Mouse (Mus musculus): Measurements from ENCODE around the gene Cep97. TPM values are rescaled to one million over a fixed set of nuclear protein-coding genes. Genes with fewer than 3 reads are reported as not detected.
"Not testable (repeated sequence)": the region's sequence is repeated elsewhere in the genome, so short reads cannot be mapped to it uniquely, and the experiment has no call there.

Cep97 gene
- polyA plus RNA-seq, 1 experiment from 2014 or later, result 17.4 TPM

DNA sequence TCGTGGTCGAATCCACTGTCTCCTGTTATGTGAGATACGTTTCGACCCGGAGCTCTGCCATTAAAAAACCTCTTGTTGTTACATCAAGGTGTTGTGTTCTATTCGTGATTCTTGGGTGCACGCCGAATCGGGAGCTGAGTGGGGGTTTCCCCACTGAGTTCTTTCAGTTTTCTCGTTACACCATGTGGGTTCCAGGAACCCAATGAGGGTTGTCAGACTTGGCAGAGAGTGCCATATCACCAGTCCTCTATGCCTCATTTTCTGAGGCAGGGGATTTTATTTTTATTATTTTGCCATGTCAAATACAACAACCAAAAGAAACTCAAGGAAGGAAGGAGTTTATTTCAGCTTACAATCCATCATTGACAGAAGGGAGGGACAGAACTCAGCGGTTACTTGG, 28.4 kb upstream of the Cep97 start:
- H3K4me1 ChIP-seq, result peaks cover 15% of the 10 kb centered on the region
- 92% methylated on average over 6 of the region's 11 CpGs for WGBS
- not testable (repeated sequence) for DNase-seq (ENCODE audit: extremely low spot score, low spot score); H3K27me3 ChIP-seq (ENCODE audit: poor library complexity, severe bottlenecking); H3K9me3 ChIP-seq; H3K4me3 ChIP-seq; H3K27ac ChIP-seq
- peaks cover 11% of the 10 kb centered on the region for H3K36me3 ChIP-seq (replicated peaks)

DNA sequence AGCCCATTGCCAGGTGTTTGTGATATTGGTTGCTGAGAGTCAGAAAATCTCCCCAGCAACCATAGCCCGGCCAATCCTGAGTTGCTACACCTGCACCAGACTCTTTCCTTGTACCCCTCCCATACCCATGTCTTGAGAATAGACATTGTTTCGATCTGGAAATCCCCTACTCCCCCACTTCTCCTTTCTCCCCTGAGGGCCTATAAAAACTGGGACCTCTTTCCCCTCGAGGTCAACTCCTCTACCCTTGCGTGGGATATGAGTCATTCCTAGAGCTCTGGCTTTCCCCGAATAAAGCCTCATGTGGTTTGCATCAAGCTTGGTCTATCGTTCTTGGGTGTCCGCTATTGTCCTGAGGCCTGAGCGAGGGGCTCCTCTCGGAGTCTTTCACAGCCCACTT, 19.5 kb upstream of the Cep97 start:
- H3K27me3 ChIP-seq (ENCODE audit: poor library complexity, severe bottlenecking); DNase-seq (ENCODE audit: extremely low spot score, low spot score); H3K4me3 ChIP-seq; H3K27ac ChIP-seq; H3K4me1 ChIP-seq; H3K9me3 ChIP-seq; H3K36me3 ChIP-seq (replicated peaks): not testable (repeated sequence)
- WGBS, result 96% methylated on average over 9 of the region's 9 CpGs

- no peak overlapping the region for H3K27ac ChIP-seq
- DNase-seq (ENCODE audit: extremely low spot score, low spot score), result no peak
- H3K9me3 ChIP-seq, result no peaks in the 10 kb centered on the region
- H3K27me3 ChIP-seq (ENCODE audit: poor library complexity, severe bottlenecking), result no peaks in the 10 kb centered on the region
- no peaks in the 10 kb centered on the region for H3K36me3 ChIP-seq (replicated peaks)
- no peaks in the 10 kb centered on the region for H3K4me1 ChIP-seq
- no peak overlapping the region for H3K4me3 ChIP-seq
Observed at GRCm38 (mm10) chr16:55952771-55953170, 18.1 kb upstream of the Cep97 start.

DNA sequence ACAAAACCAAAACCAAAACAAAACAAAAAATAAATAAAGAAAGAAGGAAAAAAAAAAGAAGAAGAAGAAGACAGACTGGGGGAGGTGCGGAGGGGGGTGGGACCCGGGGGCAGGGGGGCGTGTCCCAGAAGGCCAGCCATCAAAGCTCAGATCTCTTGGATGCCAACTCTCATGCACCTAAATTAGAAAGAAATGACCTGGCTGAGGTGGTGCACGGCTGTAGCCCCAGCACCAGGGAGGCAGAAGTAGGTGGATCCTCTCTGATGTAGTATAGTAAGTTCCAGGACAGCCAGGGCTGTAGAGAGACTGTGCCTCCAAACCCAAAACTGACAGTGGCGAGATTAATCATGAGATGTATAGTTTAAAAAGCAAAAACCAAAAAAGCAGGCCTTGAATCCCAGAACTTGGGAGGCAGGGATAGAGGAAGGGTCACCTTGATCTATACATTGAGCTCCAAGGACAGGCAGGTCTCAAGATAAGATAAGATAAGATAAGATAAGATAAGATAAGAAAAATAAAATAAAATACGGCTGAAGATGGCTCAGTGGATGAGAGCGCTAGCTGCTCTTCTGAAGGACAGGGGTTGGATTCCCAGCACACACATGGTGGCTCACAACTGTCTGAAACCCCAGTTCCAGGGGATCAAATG, 17.1 kb upstream of the Cep97 start:
- no peak for DNase-seq (ENCODE audit: extremely low spot score, low spot score)
- WGBS, result 84% methylated on average over 7 of the region's 7 CpGs
- H3K36me3 ChIP-seq (replicated peaks), result no peaks in the 10 kb centered on the region

GRCm38 (mm10) chr16:55950946-55951678, 16.5 kb upstream of the Cep97 start:
- WGBS, result 49% methylated on average over 19 of the region's 19 CpGs
- H3K4me3 ChIP-seq, result no peak overlapping the region
- no peak overlapping the region for H3K27ac ChIP-seq
- H3K27me3 ChIP-seq (ENCODE audit: poor library complexity, severe bottlenecking), result no peaks in the 10 kb centered on the region
- H3K9me3 ChIP-seq, result no peaks in the 10 kb centered on the region
- H3K36me3 ChIP-seq (replicated peaks), result no peaks in the 10 kb centered on the region
- no peaks in the 10 kb centered on the region for H3K4me1 ChIP-seq
- DNase-seq (ENCODE audit: extremely low spot score, low spot score), result peak; percentile 67

More for the DNA sequence above, 17.1 kb upstream of the Cep97 start:
- Histone ChIP-seq H3K9me3 (no peaks in the 10 kb centered on the region), H3K27ac (no peak overlapping the region), H3K27me3 (ENCODE audit: poor library complexity, severe bottlenecking) (no peaks in the 10 kb centered on the region), H3K4me1 (no peaks in the 10 kb centered on the region), H3K4me3 (no peak overlapping the region)

- Histone ChIP-seq H3K36me3 (replicated peaks) (no peaks in the 10 kb centered on the region), H3K9me3 (no peaks in the 10 kb centered on the region), H3K4me1 (no peaks in the 10 kb centered on the region), H3K27ac (no peak overlapping the region), H3K4me3 (no peak overlapping the region), H3K27me3 (ENCODE audit: poor library complexity, severe bottlenecking) (no peaks in the 10 kb centered on the region)
- DNase-seq (ENCODE audit: extremely low spot score, low spot score), result no peak
- WGBS, result 78% methylated on average over 3 of the region's 3 CpGs
Observed at GRCm38 (mm10) chr16:55950462-55950861, 15.8 kb upstream of the Cep97 start.

- WGBS, result 77% methylated on average over 7 of the region's 7 CpGs
- no peaks in the 10 kb centered on the region for H3K4me1 ChIP-seq
- H3K27me3 ChIP-seq (ENCODE audit: poor library complexity, severe bottlenecking), result no peaks in the 10 kb centered on the region
- no peaks in the 10 kb centered on the region for H3K36me3 ChIP-seq (replicated peaks)
- H3K4me3 ChIP-seq, result no peak overlapping the region
- no peak for DNase-seq (ENCODE audit: extremely low spot score, low spot score)
- H3K27ac ChIP-seq, result no peak overlapping the region
- no peaks in the 10 kb centered on the region for H3K9me3 ChIP-seq
Observed at GRCm38 (mm10) chr16:55948963-55949362, 14.3 kb upstream of the Cep97 start.

- not testable (repeated sequence) for H3K4me1 ChIP-seq; H3K36me3 ChIP-seq (replicated peaks); H3K27me3 ChIP-seq (ENCODE audit: poor library complexity, severe bottlenecking); H3K9me3 ChIP-seq; H3K4me3 ChIP-seq; H3K27ac ChIP-seq; DNase-seq (ENCODE audit: extremely low spot score, low spot score)
- WGBS, result 84% methylated on average over 2 of the region's 2 CpGs
Observed at GRCm38 (mm10) chr16:55947876-55948410, 13.3 kb upstream of the Cep97 start.

DNA sequence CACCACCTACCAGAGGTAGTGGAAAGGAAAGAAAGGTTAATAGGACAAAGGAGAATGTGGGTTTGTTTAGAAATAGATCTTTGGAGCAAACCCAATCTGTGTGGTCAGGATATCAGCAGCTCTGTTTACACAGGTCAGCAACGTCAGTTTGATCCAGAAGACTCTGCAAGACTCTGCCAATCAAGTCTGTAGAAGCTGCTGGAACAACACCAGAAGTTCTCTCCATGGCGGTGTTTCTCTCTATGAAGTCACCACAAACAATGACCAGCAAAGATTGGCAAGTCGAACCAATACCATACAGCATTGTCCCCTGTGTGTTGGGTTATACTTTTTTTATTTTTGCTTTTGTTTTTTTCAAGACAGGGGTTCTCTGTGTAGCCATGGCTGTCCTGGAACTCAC, 12.6 kb upstream of the Cep97 start:
- no peaks in the 10 kb centered on the region for H3K9me3 ChIP-seq
- H3K27ac ChIP-seq, result no peak overlapping the region
- no peaks in the 10 kb centered on the region for H3K27me3 ChIP-seq (ENCODE audit: poor library complexity, severe bottlenecking)
- no peaks in the 10 kb centered on the region for H3K4me1 ChIP-seq
- no peaks in the 10 kb centered on the region for H3K36me3 ChIP-seq (replicated peaks)
- WGBS, result 88% methylated on average over 3 of the region's 3 CpGs
- DNase-seq (ENCODE audit: extremely low spot score, low spot score), result no peak
- H3K4me3 ChIP-seq, result no peak overlapping the region

DNA sequence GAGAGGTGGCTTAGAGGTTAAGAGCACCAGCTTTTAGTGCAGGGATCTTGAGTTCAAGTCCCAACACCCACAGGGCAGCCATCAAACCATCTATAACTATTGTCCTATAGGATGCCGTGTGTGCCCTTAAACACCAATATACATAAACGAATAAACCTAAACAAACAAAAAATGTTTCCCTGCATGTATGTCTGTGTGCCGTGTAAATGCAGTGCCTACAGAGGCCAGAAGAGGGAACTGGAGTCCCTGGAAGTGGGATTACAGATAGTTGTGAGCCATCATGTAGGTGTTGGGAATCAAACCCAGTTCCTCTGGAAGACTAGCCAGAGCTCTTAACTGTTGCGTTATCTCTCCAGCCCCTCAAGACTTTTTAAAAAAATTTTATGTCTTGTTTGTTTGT, 6.1 kb upstream of the Cep97 start:
- Histone ChIP-seq H3K36me3 (replicated peaks) (no peaks in the 10 kb centered on the region), H3K4me3 (no peak overlapping the region), H3K4me1 (peaks cover 5% of the 10 kb centered on the region; the same call in 1 of the 2 replicates), H3K9me3 (no peaks in the 10 kb centered on the region), H3K27me3 (ENCODE audit: poor library complexity, severe bottlenecking) (no peaks in the 10 kb centered on the region), H3K27ac (no peak overlapping the region)
- DNase-seq (ENCODE audit: extremely low spot score, low spot score), result no peak
- WGBS, result 94% methylated on average over 4 of the region's 4 CpGs

DNA sequence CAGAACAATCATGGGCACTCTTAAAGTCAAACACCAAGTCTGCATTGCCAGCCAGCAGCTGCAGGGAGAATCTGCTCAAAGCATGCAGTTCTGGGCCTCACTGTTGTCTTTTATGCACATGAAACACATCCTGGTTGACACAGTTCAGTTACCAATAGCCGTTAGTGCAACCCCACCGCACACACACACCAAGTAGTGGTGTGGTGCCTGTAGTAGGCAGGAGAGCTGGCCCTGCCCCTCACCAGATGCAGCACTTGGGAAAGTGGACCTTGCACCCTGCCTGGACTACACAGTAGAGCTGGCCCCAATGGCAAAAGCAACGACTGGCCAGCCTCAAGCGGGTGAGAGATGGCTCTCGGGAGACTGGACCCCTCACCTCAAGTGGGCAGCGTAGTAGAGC, 5.0 kb upstream of the Cep97 start:
- no peaks in the 10 kb centered on the region for H3K36me3 ChIP-seq (replicated peaks)
- no peaks in the 10 kb centered on the region for H3K27me3 ChIP-seq (ENCODE audit: poor library complexity, severe bottlenecking)
- peaks cover 8% of the 10 kb centered on the region; the same call in 1 of the 2 replicates for H3K4me1 ChIP-seq
- no peak for DNase-seq (ENCODE audit: extremely low spot score, low spot score)
- H3K9me3 ChIP-seq, result no peaks in the 10 kb centered on the region
- no peak overlapping the region for H3K27ac ChIP-seq
- WGBS, result 91% methylated on average over 6 of the region's 6 CpGs
- no peak overlapping the region for H3K4me3 ChIP-seq

- Histone ChIP-seq H3K4me1 (peaks cover 8% of the 10 kb centered on the region), H3K27ac (no peak overlapping the region), H3K36me3 (replicated peaks) (no peaks in the 10 kb centered on the region), H3K27me3 (ENCODE audit: poor library complexity, severe bottlenecking) (no peaks in the 10 kb centered on the region), H3K4me3 (no peak overlapping the region), H3K9me3 (no peaks in the 10 kb centered on the region)
- no peak for DNase-seq (ENCODE audit: extremely low spot score, low spot score)
- WGBS, result 84% methylated on average over 4 of the region's 4 CpGs
Observed at GRCm38 (mm10) chr16:55938761-55939160, 4.1 kb upstream of the Cep97 start.

DNA sequence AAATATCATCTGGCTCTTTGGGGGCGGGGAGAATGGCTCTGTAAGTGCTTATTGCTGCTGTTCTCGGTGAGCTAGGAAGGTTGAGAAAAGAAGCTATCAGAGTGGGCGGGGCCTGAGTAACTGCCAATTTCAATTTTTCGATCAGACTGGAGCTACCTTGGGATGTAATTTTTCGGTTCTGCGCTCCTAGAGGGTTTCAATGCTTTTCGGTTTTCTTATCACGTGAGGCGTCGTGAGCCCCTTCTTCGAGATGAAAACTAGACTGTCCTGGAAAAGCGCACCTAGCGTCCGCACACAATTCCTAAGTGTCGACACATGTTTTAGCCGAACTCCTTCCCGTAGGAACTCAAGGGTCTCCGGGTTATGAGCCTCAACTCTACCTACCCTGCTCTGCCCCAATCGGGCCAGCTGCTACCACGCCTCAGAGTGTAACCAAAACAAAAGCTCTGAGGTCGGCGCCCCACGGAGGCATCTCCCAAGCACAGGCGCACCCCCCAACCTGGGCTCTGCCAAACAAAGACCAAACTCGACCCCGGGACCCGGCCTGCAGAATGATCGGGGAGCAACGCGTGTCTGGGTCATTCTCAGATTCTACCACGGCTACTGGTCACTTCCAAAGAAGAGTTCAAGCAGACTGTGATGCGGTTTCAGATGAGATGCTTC, 843 bp downstream of the Cep97 start:
- Histone ChIP-seq H3K4me3 (peak overlapping the region; percentile 80), H3K27ac (peak overlapping the region; percentile 93), H3K4me1 (peaks cover 6% of the 10 kb centered on the region; the same call in 1 of the 2 replicates), H3K9me3 (no peaks in the 10 kb centered on the region), H3K36me3 (replicated peaks) (peaks cover 20% of the 10 kb centered on the region), H3K27me3 (ENCODE audit: poor library complexity, severe bottlenecking) (no peaks in the 10 kb centered on the region)
- 2% methylated on average over 32 of the region's 32 CpGs for WGBS
- DNase-seq (ENCODE audit: extremely low spot score, low spot score), result peak; percentile 71
